Mouse (Mus musculus): ENCODE results near the gene Eif4e2.

- TF ChIP-seq CTCF (IDR thresholded peaks at IDR 0.05; ENCODE audit: low read depth, low read length) (no peak), POLR2A (IDR thresholded peaks at IDR 0.05; ENCODE audit: extremely low read depth, insufficient read depth, low read length) (no peak)
Observed at GRCm38 (mm10) chr1:87227160-87227550, 13.4 kb downstream of the Eif4e2 start.
